Mouse (Mus musculus) intestine, embryonic 14.5 days (tissue): ENCODE data around the gene Golph3l. TPM values are rescaled to one million over a fixed set of nuclear protein-coding genes. Genes with fewer than 3 reads are reported as not detected.

ENCODE experiments used
- ATAC-seq: fragments of 200-750 bp; cut with Nextera tagmentation; replicated peaks from 2 replicates; pipeline ENCODE4 v1.8.0; 2017; ENCODE audit warnings: low read depth, moderate number of reproducible peaks, moderate TSS enrichment, moderate library complexity; ENCODE audit not compliant: low FRiP score, low TSS enrichment
- DNase-seq: peaks from one replicate; pipeline ENCODE4 v3.0.0-alpha.2; 2018; ENCODE audit warnings: low spot score
- H3K27ac ChIP-seq: fragments of 300-500 bp; sonication (generic); 2 replicates; pipeline ENCODE4 v1.5.1; 2014; ENCODE audit warnings: low read depth, mild to moderate bottlenecking, control low read depth
- H3K27me3 ChIP-seq: fragments of 300-500 bp; sonication (generic); replicated peaks from 2 replicates; pipeline ENCODE4 v1.6.1; 2014; ENCODE audit warnings: low read length, control low read depth; ENCODE audit not compliant: control insufficient read depth, insufficient read depth
- H3K36me3 ChIP-seq: fragments of 300-500 bp; sonication (generic); 2 replicates; pipeline ENCODE4 v1.6.1; 2014; ENCODE audit warnings: low read length, control low read depth; ENCODE audit not compliant: control insufficient read depth, insufficient read depth
- H3K4me1 ChIP-seq: fragments of 300-500 bp; sonication (generic); replicated peaks from 2 replicates; pipeline ENCODE4 v1.6.1; 2014; ENCODE audit warnings: low read length, control low read depth, mixed read lengths; ENCODE audit not compliant: control insufficient read depth, insufficient read depth
- H3K4me2 ChIP-seq: fragments of 300-500 bp; sonication (generic); 2 replicates; pipeline ENCODE4 v1.6.1; 2014; ENCODE audit warnings: low read length
- H3K4me3 ChIP-seq: fragments of 300-500 bp; sonication (generic); 2 replicates; pipeline ENCODE4 v1.5.1; 2014; ENCODE audit warnings: low read depth, low read length, control low read depth, mixed read lengths
- H3K9ac ChIP-seq: fragments of 300-500 bp; sonication (generic); 2 replicates; pipeline ENCODE4 v1.6.1; 2014; ENCODE audit warnings: mild to moderate bottlenecking, low read length
- H3K9me3 ChIP-seq: fragments of 300-500 bp; sonication (generic); 2 replicates; pipeline ENCODE4 v1.6.1; 2016; ENCODE audit warnings: low read length, control low read depth; ENCODE audit not compliant: control insufficient read depth
- WGBS: fragments of 180-500 bp; shearing (Covaris S2); extraction: QIAGEN DNeasy Blood & Tissue Kit; methylation state at CpG from one replicate; pipeline ENCODE4 v1.1.7; 2014; 5-methylcytosine and 5-hydroxymethylcytosine counted together
- polyA plus RNA-seq: library from polyadenylated mRNA; unstranded; fragments of >200 nt; fragmentation: Nextera tagmentation; extraction: Ambion mirVana; gene quantifications from 2 replicates; pipeline ENCODE4 v1.2.1, GENCODE M21; 2014

Golph3l gene
- polyA plus RNA-seq, 1 experiment from 2014 or later: 38.5 TPM

DNA sequence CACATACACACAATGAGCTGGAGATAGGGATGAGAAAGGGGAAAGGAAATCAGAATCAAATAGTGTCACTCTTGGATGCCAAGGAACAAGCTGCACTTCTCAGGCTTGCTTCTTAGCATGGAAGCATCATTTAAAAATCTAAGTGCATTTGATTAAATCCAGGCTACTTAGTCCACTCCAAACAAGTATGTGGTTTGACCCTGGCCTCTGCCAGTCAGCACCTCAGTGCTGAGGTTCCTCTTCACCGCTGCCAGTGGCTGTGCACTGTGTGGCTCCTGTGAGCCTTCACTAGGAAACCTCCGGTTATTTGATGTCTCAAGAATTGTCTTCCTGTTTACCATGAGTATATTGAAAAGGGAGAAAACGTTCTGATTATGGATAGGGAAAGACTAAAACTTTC is 42.1 kb downstream of the Golph3l start:
- H3K27me3 ChIP-seq: no peaks in the 10 kb centered on the region
- H3K9me3 ChIP-seq: no peaks in the 10 kb centered on the region
- no peak overlapping the region for H3K9ac ChIP-seq
- WGBS: 76% methylated on average over 3 of the region's 3 CpGs
- peaks cover 92% of the 10 kb centered on the region for H3K36me3 ChIP-seq
- peaks cover 5% of the 10 kb centered on the region; the same call in 1 of the 2 replicates for H3K4me1 ChIP-seq
- DNase-seq: no peak
- no peak for ATAC-seq
- no peak overlapping the region for H3K27ac ChIP-seq
- H3K4me2 ChIP-seq: no peak overlapping the region
- H3K4me3 ChIP-seq: no peak overlapping the region

- ATAC-seq (no peak), DNase-seq (no peak)
- Histone ChIP-seq H3K4me3 (no peak overlapping the region), H3K27ac (no peak overlapping the region), H3K4me2 (no peak overlapping the region), H3K9me3 (no peaks in the 10 kb centered on the region), H3K4me1 (0 out of 2 replicates have a peak, but pooled peaks cover under 1% of the 10 kb centered on the region), H3K27me3 (no peaks in the 10 kb centered on the region), H3K36me3 (peaks cover 95% of the 10 kb centered on the region), H3K9ac (no peak overlapping the region)
- WGBS: 68% methylated on average over 6 of the region's 6 CpGs
Measured at GRCm38 (mm10) chr3:95631304-95631703, 42.6 kb downstream of the Golph3l start.

GRCm38 (mm10) chr3:95632648-95633588 is 44.2 kb downstream of the Golph3l start:
- Histone ChIP-seq H3K36me3 (peaks cover 92% of the 10 kb centered on the region), H3K9me3 (no peaks in the 10 kb centered on the region)
- DNase-seq: no peak

GRCm38 (mm10) chr3:95635636-95636035 is 46.9 kb downstream of the Golph3l start:
- peak overlapping the region; percentile 38; the same call in 1 of the 2 replicates for H3K27ac ChIP-seq
- H3K36me3 ChIP-seq: peaks cover 68% of the 10 kb centered on the region
- H3K9ac ChIP-seq: no peak overlapping the region
- no peaks in the 10 kb centered on the region for H3K27me3 ChIP-seq
- 49% methylated on average over 4 of the region's 4 CpGs for WGBS
- no peaks in the 10 kb centered on the region for H3K9me3 ChIP-seq
- DNase-seq: no peak
- H3K4me1 ChIP-seq: no peaks in the 10 kb centered on the region
- H3K4me2 ChIP-seq: no peak overlapping the region
- ATAC-seq: no peak
- H3K4me3 ChIP-seq: no peak overlapping the region

More at GRCm38 (mm10) chr3:95632648-95633588, 44.2 kb downstream of the Golph3l start:
- H3K4me3 ChIP-seq: no peak overlapping the region
- H3K27me3 ChIP-seq: no peaks in the 10 kb centered on the region
- 68% methylated on average over 12 of the region's 12 CpGs for WGBS
- H3K9ac ChIP-seq: no peak overlapping the region
- no peak overlapping the region for H3K27ac ChIP-seq
- H3K4me1 ChIP-seq: no peaks in the 10 kb centered on the region
- no peak overlapping the region for H3K4me2 ChIP-seq
- ATAC-seq: no peak

DNA sequence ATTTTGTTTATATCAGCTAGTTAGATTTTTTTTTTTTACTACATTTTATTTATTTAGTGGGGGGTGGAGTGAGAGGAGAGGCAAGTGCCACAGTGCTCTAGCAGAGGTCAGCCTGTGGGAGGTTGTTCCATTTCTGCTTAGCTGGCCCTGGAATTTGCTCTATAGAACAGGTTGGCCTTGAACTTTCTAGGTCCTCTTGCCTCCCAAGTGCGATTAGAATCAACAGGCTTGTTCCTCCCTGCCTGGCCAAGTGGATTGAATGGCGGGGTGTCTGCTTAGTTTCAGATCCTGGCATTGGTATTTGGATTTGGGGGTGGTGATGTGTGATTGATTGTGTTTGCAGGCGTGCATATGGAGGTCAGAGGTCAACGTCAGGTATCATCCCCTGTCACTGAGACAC is 47.3 kb downstream of the Golph3l start:
- DNase-seq (no peak), ATAC-seq (no peak)
- Histone ChIP-seq H3K4me3 (no peak overlapping the region), H3K9ac (no peak overlapping the region), H3K36me3 (peaks cover 64% of the 10 kb centered on the region), H3K4me1 (no peaks in the 10 kb centered on the region), H3K9me3 (no peaks in the 10 kb centered on the region), H3K27me3 (no peaks in the 10 kb centered on the region), H3K4me2 (no peak overlapping the region), H3K27ac (no peak overlapping the region)
- WGBS: 45% methylated on average over 4 of the region's 4 CpGs

DNA sequence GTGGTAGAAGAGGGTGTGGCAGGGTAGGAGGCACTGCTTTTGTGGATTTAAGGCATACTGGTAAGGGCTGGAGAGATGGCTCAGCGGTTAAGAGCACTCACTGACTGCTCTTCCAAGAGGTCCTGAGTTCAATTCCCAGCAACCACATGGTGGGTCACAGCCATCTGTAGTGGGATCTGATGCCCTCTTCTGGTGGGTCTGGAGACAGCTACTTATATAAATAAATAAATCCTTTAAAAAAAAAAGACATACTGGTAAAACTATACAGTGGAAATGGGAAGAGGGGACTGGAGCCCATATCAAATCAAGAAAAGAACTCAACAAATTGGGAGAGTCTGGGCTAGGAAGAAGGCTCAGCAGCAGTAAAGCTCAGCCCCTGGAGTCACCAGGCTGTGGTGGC is 51.0 kb downstream of the Golph3l start:
- Histone ChIP-seq H3K27me3 (no peaks in the 10 kb centered on the region), H3K4me1 (no peaks in the 10 kb centered on the region), H3K4me3 (no peak overlapping the region), H3K27ac (no peak overlapping the region), H3K9ac (no peak overlapping the region), H3K36me3 (peaks cover 29% of the 10 kb centered on the region), H3K4me2 (no peak overlapping the region), H3K9me3 (no peaks in the 10 kb centered on the region)
- DNase-seq (no peak), ATAC-seq (no peak)
- WGBS: 95% methylated on average over 1 of the region's 1 CpGs

DNA sequence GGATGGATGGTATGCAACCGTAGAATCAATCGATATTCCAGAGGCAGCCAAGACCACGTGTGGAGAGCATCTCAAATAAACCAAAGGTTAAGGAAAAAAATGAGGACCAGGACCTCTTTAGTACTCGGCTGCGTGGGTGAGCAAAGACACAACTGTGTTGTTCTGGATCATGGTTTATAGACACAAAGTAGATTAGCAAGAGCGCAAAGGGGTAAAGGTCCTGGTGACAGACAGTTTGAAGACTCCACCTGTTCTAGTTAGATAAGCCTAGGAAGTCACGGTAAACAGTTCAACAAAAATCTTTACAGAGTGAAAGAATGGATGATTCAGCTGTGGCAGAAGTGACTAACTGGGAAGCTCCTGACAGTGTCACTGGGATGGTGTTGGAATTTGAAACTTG is 54.4 kb downstream of the Golph3l start:
- no peaks in the 10 kb centered on the region for H3K9me3 ChIP-seq
- H3K27ac ChIP-seq: no peak overlapping the region
- H3K4me1 ChIP-seq: no peaks in the 10 kb centered on the region
- H3K4me2 ChIP-seq: no peak overlapping the region
- H3K36me3 ChIP-seq: peaks cover 2% of the 10 kb centered on the region; the same call in 1 of the 2 replicates
- ATAC-seq: no peak
- no peak for DNase-seq
- WGBS: 75% methylated on average over 7 of the region's 7 CpGs
- H3K9ac ChIP-seq: no peak overlapping the region
- H3K27me3 ChIP-seq: no peaks in the 10 kb centered on the region
- no peak overlapping the region for H3K4me3 ChIP-seq

DNA sequence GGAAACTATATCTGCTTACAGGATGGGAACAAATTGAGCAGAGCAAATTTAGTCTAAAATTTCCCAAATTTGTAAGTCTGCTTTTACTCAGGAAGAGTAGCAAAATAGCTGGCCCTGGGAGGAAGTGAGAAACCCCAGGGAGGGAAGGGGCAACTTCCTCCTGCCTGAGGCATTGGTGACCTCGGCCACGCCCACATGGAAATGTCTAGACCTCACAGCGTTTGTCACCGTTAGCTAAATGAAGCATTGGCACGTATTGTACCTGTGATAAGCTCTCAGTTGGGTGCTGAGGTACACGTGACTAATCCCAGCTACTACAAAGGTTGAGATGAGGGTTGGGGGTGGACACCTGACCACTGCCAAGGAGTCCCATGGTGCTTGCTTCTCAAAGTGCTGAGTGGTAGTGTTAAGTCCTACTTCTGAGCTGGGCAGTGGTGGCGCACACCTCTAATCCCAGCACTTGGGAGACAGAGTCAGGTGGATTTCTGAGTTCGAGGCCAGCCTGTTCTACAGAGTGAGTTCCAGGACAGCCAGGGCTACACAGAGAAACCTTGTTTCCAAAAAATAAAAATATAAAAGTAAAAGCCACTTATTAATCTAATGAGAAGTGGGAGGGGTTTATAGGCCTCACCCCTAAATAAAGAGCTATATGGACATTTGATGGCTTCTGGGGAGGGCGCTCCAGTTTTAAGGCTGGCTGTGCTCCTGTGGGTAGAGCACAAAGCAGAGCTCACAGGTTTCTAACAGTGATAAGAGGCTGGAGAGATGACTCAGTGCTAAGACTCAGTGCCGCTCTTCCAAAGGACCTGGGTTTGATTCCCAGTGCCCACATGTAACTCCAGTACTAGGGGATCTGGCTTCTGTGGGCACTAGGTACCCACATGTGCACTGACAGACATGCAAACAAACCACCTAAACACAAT is 56.8 kb downstream of the Golph3l start:
- ATAC-seq (no peak), DNase-seq (no peak)

More for the DNA sequence above, 56.8 kb downstream of the Golph3l start:
- Histone ChIP-seq H3K9ac (no peak overlapping the region), H3K4me2 (no peak overlapping the region), H3K4me3 (no peak overlapping the region), H3K27ac (no peak overlapping the region), H3K4me1 (no peaks in the 10 kb centered on the region), H3K9me3 (no peaks in the 10 kb centered on the region), H3K27me3 (no peaks in the 10 kb centered on the region), H3K36me3 (no peaks in the 10 kb centered on the region)
- 57% methylated on average over 10 of the region's 10 CpGs for WGBS
